8 mouse cellular contexts compared by ENCODE assay signal in genomic region chr15:99583463-99584344, GRCm38 (mm10). TPM values are rescaled to one million over a fixed set of nuclear protein-coding genes. Genes with fewer than 3 reads are reported as not detected.
A peak's percentile ranks its signal among the peaks of the same experiment; 100 is the strongest.
DNase-seq lines count a peak whose midpoint lies in the region; ATAC-seq and TF ChIP-seq lines count a peak whose summit lies in the region.

No protein-coding gene starts in this region.

- peak; percentile 63 for ATAC-seq in forebrain, embryonic 16.5 days
- no peak; the same call in 1 of the 2 replicates for ATAC-seq in intestine, embryonic 14.5 days (replicated peaks; ENCODE audit: low FRiP score, low TSS enrichment, low read depth)
- ATAC-seq in liver, postnatal 0 days, result peak; percentile 12; the same call in 1 of the 2 replicates
- peak; percentile 66; the same call in 1 of the 2 replicates for ATAC-seq in neural tube, embryonic 14.5 days (ENCODE audit: low read depth)

- no peak for TF ChIP-seq EP300 in liver, postnatal 0 days (IDR thresholded peaks at IDR 0.05; ENCODE audit: low read depth)

- TF ChIP-seq CTCF in liver, postnatal 0 days (IDR thresholded peaks at IDR 0.05; ENCODE audit: low read depth), result no peak

- H3K9ac ChIP-seq in forebrain, embryonic 16.5 days (replicated peaks; ENCODE audit: low read depth, low read length), result peak overlapping the region; percentile 56
- no peak overlapping the region for H3K9ac ChIP-seq in intestine, embryonic 14.5 days (ENCODE audit: low read length)
- H3K9ac ChIP-seq in liver, postnatal 0 days (replicated peaks), result no peak overlapping the region
- H3K9ac ChIP-seq in neural tube, embryonic 14.5 days (replicated peaks; ENCODE audit: low read depth, low read length), result no peak overlapping the region

- H3K4me2 ChIP-seq in forebrain, embryonic 16.5 days (ENCODE audit: low read length), result peak overlapping the region; percentile 55
- H3K4me2 ChIP-seq in intestine, embryonic 14.5 days (ENCODE audit: low read length), result peak overlapping the region; percentile 41
- H3K4me2 ChIP-seq in liver, postnatal 0 days (ENCODE audit: low read depth, low read length), result peak overlapping the region; percentile 56
- H3K4me2 ChIP-seq in neural tube, embryonic 14.5 days (ENCODE audit: low read depth, low read length), result peak overlapping the region; percentile 43

- peak; percentile 30 for DNase-seq in ES-CJ7 (ENCODE audit: low read depth, low spot score)
- peak; percentile 47 to 48 for DNase-seq in adrenal gland, postnatal 36 days
- DNase-seq in intestine, embryonic 14.5 days (ENCODE audit: low spot score), result peak; percentile 76
- DNase-seq in liver, postnatal 0 days, result no peak
- no peak for DNase-seq in layer of hippocampus, postnatal 36 days
- DNase-seq in spleen, postnatal 4 days (ENCODE audit: low spot score in 2 of 2), result no peak

- peaks cover 63% of the 10 kb centered on the region for H3K27me3 ChIP-seq in forebrain, embryonic 16.5 days (replicated peaks; ENCODE audit: control insufficient read depth, insufficient read depth, low read length)
- peaks cover 97% of the 10 kb centered on the region for H3K27me3 ChIP-seq in intestine, embryonic 14.5 days (replicated peaks; ENCODE audit: control insufficient read depth, insufficient read depth, low read length)
- H3K27me3 ChIP-seq in liver, postnatal 0 days (ENCODE audit: insufficient read depth, low read length), result peaks cover 78% of the 10 kb centered on the region
- H3K27me3 ChIP-seq in neural tube, embryonic 14.5 days (ENCODE audit: control insufficient read depth, insufficient read depth, low read length), result peaks cover 33% of the 10 kb centered on the region

- WGBS in forebrain, embryonic 16.5 days, result under 1% methylated on average over 51 of the region's 54 CpGs
- WGBS in intestine, embryonic 14.5 days, result 3% methylated on average over 49 of the region's 54 CpGs
- 4% methylated on average over 50 of the region's 54 CpGs for WGBS in liver, postnatal 0 days (ENCODE audit: insufficient replicate concordance)
- WGBS in neural tube, embryonic 14.5 days, result 2% methylated on average over 52 of the region's 54 CpGs

- no peaks in the 10 kb centered on the region for H3K36me3 ChIP-seq in forebrain, embryonic 16.5 days (ENCODE audit: control insufficient read depth, insufficient read depth)
- H3K36me3 ChIP-seq in intestine, embryonic 14.5 days (ENCODE audit: control insufficient read depth, insufficient read depth, low read length), result no peaks in the 10 kb centered on the region
- no peaks in the 10 kb centered on the region for H3K36me3 ChIP-seq in liver, postnatal 0 days (replicated peaks; ENCODE audit: insufficient read depth, low read length)
- H3K36me3 ChIP-seq in neural tube, embryonic 14.5 days (ENCODE audit: control insufficient read depth, insufficient read depth, low read length), result no peaks in the 10 kb centered on the region

- peaks cover 23% of the 10 kb centered on the region for H3K4me1 ChIP-seq in forebrain, embryonic 16.5 days (replicated peaks; ENCODE audit: control insufficient read depth, insufficient read depth, low read length)
- H3K4me1 ChIP-seq in intestine, embryonic 14.5 days (replicated peaks; ENCODE audit: control insufficient read depth, insufficient read depth, low read length), result peaks cover 12% of the 10 kb centered on the region
- H3K4me1 ChIP-seq in liver, postnatal 0 days (ENCODE audit: insufficient read depth), result peaks cover 16% of the 10 kb centered on the region
- H3K4me1 ChIP-seq in neural tube, embryonic 14.5 days (ENCODE audit: control insufficient read depth, insufficient read depth, low read length), result peaks cover 10% of the 10 kb centered on the region; the same call in 1 of the 2 replicates

- H3K4me3 ChIP-seq in forebrain, embryonic 16.5 days (replicated peaks; ENCODE audit: low read length), result peak overlapping the region; percentile 34
- peak overlapping the region; percentile 19; the same call in 1 of the 2 replicates for H3K4me3 ChIP-seq in intestine, embryonic 14.5 days (ENCODE audit: low read depth, low read length)
- H3K4me3 ChIP-seq in liver, postnatal 0 days (ENCODE audit: low read depth, low read length), result peak overlapping the region; percentile 31
- H3K4me3 ChIP-seq in neural tube, embryonic 14.5 days (ENCODE audit: low read depth, low read length), result peak overlapping the region; percentile 8

- H3K9me3 ChIP-seq in forebrain, embryonic 16.5 days (ENCODE audit: control insufficient read depth, low read length), result no peaks in the 10 kb centered on the region
- H3K9me3 ChIP-seq in intestine, embryonic 14.5 days (ENCODE audit: control insufficient read depth, low read length), result no peaks in the 10 kb centered on the region
- no peaks in the 10 kb centered on the region for H3K9me3 ChIP-seq in liver, postnatal 0 days (ENCODE audit: low read length)
- H3K9me3 ChIP-seq in neural tube, embryonic 14.5 days (ENCODE audit: control insufficient read depth, low read length), result no peaks in the 10 kb centered on the region

- H3K27ac ChIP-seq in forebrain, embryonic 16.5 days (ENCODE audit: low read length), result no peak overlapping the region
- no peak overlapping the region for H3K27ac ChIP-seq in intestine, embryonic 14.5 days (ENCODE audit: low read depth)
- no peak overlapping the region for H3K27ac ChIP-seq in liver, postnatal 0 days (ENCODE audit: low read depth)
- H3K27ac ChIP-seq in neural tube, embryonic 14.5 days (ENCODE audit: low read depth, low read length), result no peak overlapping the region

RNA-seq across cellular contexts. Expression of gene Aqp2, which starts 4.8 kb away (rescaled TPM):
- 1 to 10 TPM in 1 of 2 experiments, under 1 TPM in 1; 0.82 to 5.0 TPM for total RNA-seq in adrenal gland, postnatal 36 days (2021)
- polyA plus RNA-seq in forebrain, embryonic 16.5 days (2015; fragmentation: Nextera tagmentation; extraction: Ambion mirVana), result 0.17 TPM in 1 of 2 replicates, not detected in the other
- not detected in 2 replicates for polyA plus RNA-seq in intestine, embryonic 14.5 days (2014; fragmentation: Nextera tagmentation; extraction: Ambion mirVana)
- polyA plus RNA-seq in liver, postnatal 0 days (2015; fragmentation: Nextera tagmentation; extraction: Ambion mirVana), result not detected in 2 replicates
- polyA plus RNA-seq in neural tube, embryonic 14.5 days (2014; fragmentation: Nextera tagmentation; extraction: Ambion mirVana), result not detected in 2 replicates
- not detected for total RNA-seq in layer of hippocampus, postnatal 36 days (2021)

RNA-seq across cellular contexts. Expression of gene Aqp5, which starts 6.9 kb away (rescaled TPM):
- total RNA-seq in adrenal gland, postnatal 36 days (2021), result 1 to 10 TPM; 1.5 to 3.1 TPM
- 0.40 and 0.86 TPM in 2 replicates for polyA plus RNA-seq in forebrain, embryonic 16.5 days (2015; fragmentation: Nextera tagmentation; extraction: Ambion mirVana)
- 0.16 and 0.30 TPM in 2 replicates for polyA plus RNA-seq in intestine, embryonic 14.5 days (2014; fragmentation: Nextera tagmentation; extraction: Ambion mirVana)
- polyA plus RNA-seq in liver, postnatal 0 days (2015; fragmentation: Nextera tagmentation; extraction: Ambion mirVana), result 0.14 TPM in 1 of 2 replicates, not detected in the other
- 1.4 and 2.1 TPM in 2 replicates for polyA plus RNA-seq in neural tube, embryonic 14.5 days (2014; fragmentation: Nextera tagmentation; extraction: Ambion mirVana)
- not detected for total RNA-seq in layer of hippocampus, postnatal 36 days (2021)

RNA-seq across cellular contexts. Expression of gene Aqp6, which starts 17.5 kb away (rescaled TPM):
- total RNA-seq in adrenal gland, postnatal 36 days (2021), result not detected
- polyA plus RNA-seq in forebrain, embryonic 16.5 days (2015; fragmentation: Nextera tagmentation; extraction: Ambion mirVana), result not detected in 2 replicates
- polyA plus RNA-seq in intestine, embryonic 14.5 days (2014; fragmentation: Nextera tagmentation; extraction: Ambion mirVana), result not detected in 2 replicates
- not detected in 2 replicates for polyA plus RNA-seq in liver, postnatal 0 days (2015; fragmentation: Nextera tagmentation; extraction: Ambion mirVana)
- polyA plus RNA-seq in neural tube, embryonic 14.5 days (2014; fragmentation: Nextera tagmentation; extraction: Ambion mirVana), result 1.4 and 1.6 TPM in 2 replicates
- total RNA-seq in layer of hippocampus, postnatal 36 days (2021), result under 1 TPM in 1 of 2 experiments, not detected in 1; 0.25 TPM

RNA-seq across cellular contexts. Expression of gene Faim2, which starts 55.7 kb away (rescaled TPM):
- total RNA-seq in adrenal gland, postnatal 36 days (2021), result 10 to 100 TPM; 17.8 to 23.5 TPM
- polyA plus RNA-seq in forebrain, embryonic 16.5 days (2015; fragmentation: Nextera tagmentation; extraction: Ambion mirVana), result 20.8 and 29.8 TPM in 2 replicates
- polyA plus RNA-seq in intestine, embryonic 14.5 days (2014; fragmentation: Nextera tagmentation; extraction: Ambion mirVana), result 0.41 and 0.42 TPM in 2 replicates
- polyA plus RNA-seq in liver, postnatal 0 days (2015; fragmentation: Nextera tagmentation; extraction: Ambion mirVana), result not detected in 2 replicates
- 24.0 and 32.0 TPM in 2 replicates for polyA plus RNA-seq in neural tube, embryonic 14.5 days (2014; fragmentation: Nextera tagmentation; extraction: Ambion mirVana)
- total RNA-seq in layer of hippocampus, postnatal 36 days (2021), result 100 to 1,000 TPM; 373 to 394 TPM

Comparison
In these comparisons a context has a peak if more than half of its experiments do, and no peak if none do; other contexts are left out.
1. DNase-seq: peak in ES-CJ7 (single experiment), adrenal gland, postnatal 36 days (2 of 2) and intestine, embryonic 14.5 days (single experiment); none in liver, postnatal 0 days (single experiment), layer of hippocampus, postnatal 36 days (0 of 2) and spleen, postnatal 4 days (0 of 2).
2. Peak in every context shown above with its lines, with median percentiles within 50 percentile points of each other: H3K4me2 ChIP-seq and H3K4me3 ChIP-seq.